Mouse (Mus musculus) urinary bladder, adult 18-20 months (tissue): ENCODE data around the gene Ugt1a7c.
"Not testable (repeated sequence)": the region's sequence is repeated elsewhere in the genome, so short reads cannot be mapped to it uniquely, and the experiment has no call there.

ENCODE experiments used
- DNase-seq, 2 experiments: peaks; one replicate each; pipeline ENCODE4 v3.0.0; 2022; ENCODE audit warnings: low spot score in 2 of 2, mixed read lengths in 2 of 2

Ugt1a7c gene

GRCm38 (mm10) chr1:88094941-88095492, at the start of gene Ugt1a7c:
TSS of gene Ugt1a7c (plus strand) at chr1:88095062.
- peak; percentile 57 to 60 for DNase-seq

DNA sequence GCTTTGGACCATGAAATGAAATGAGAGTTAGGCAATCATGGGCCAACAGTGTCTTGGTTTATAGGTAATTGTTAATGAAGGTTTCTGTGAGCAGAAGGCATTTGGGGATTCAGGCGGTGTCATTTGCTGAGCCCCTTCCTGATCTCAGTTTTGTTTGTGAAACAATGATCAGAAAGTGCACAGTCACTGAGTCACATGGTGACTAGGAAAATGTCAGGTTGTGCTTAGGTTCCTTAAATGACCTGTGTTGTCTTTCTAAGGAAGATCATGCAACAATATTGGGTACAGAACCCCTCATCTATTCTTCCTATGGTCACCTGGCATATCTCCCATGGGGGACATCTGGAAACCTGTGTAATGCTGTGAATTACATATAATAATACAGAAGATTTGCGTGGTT, 47.5 kb upstream of the Ugt1a7c start:
- DNase-seq, result not testable (repeated sequence)

DNA sequence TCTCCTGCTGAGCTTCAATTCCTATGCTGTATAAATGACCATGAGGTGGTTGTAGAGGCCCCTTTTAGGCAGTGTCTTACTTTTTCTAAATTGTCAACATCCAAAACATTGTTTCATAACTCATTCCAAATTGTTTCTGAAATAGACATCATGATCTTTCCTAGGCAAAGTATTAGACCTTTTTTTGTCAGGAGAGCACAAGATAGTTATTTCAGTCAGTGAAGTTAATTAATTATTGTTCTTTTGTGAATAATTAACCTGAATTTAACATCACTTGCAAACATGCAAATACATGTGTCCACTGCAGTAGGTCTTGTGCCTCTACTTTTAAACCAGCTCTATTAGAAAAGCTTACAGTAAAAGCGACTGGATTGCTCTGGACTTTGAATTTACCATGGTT, 39.8 kb upstream of the Ugt1a7c start, which contains the start of gene Ugt1a10:
TSS of gene Ugt1a10 (plus strand) at position 301 of the 400 bp plus-strand sequence.
- no peak for DNase-seq

GRCm38 (mm10) chr1:88066472-88067102, 28.3 kb upstream of the Ugt1a7c start:
- DNase-seq, result not testable (repeated sequence)

DNA sequence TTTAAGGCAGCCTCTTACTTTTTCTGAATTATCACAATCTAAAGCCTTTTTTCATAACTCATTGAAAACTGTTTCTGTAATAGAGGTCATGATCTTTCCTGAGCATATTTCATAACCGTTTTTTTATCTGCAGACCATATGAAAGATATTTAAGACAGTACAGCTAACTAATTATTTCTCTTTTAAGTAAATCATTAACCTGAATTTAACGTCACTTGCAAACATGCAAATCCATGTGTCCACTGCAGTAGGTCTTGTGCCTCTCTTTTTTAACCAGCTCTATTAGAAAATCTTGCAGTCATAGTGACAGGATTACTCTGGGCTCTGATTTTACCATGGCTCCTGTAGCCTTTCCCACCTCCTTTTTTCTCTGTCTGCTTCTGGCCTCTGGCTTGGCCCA, 24.4 kb upstream of the Ugt1a7c start, which contains the start of gene Ugt1a9:
TSS of gene Ugt1a9 (plus strand) at position 306 of the 400 bp plus-strand sequence.
- DNase-seq, result no peak

GRCm38 (mm10) chr1:88070902-88071301, 24.0 kb upstream of the Ugt1a7c start:
- DNase-seq, result no peak

DNA sequence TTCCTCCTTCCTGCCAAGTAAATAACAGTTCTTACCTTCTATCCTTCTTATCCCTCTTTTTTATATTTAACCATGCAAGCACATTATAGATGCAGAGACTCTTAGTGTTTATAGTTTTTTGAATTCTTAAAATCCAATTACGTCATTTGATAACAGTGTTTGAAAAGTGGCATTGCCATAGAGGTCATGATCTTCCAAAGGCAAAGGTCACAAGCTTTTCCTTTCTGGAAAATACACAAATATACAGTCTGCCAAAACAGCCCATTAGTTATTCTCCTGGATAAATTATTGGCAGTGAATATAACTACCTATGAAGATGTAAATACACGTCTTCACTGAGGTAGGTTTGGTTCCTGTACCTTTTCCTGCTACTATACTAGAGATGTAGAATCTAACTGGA, 20.4 kb upstream of the Ugt1a7c start:
- DNase-seq, result no peak

- DNase-seq, result no peak
Observed at GRCm38 (mm10) chr1:88077128-88077527, 17.7 kb upstream of the Ugt1a7c start.

DNA sequence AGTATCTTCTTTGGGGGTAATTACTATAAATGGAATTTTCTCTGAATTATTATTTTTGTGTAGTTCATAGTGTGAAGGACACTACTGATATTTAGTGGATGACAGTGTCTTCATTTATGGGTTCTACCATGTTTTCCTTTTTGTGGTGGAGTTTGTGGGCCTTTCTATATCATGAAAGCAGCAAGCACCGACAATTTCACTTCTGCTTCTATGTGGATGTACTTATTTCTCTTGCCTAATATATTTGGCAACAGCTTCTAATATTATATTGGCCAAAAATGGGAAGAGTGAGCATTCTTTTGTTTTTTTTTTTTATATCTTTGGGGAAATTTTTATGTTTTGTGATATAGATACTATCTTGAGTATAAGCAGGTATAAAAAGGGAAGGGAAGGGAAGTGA, 13.2 kb upstream of the Ugt1a7c start:
- no peak for DNase-seq

- no peak for DNase-seq
Observed at GRCm38 (mm10) chr1:88086125-88086524, 8.7 kb upstream of the Ugt1a7c start.

GRCm38 (mm10) chr1:88087513-88087912, 7.3 kb upstream of the Ugt1a7c start, which contains the start of gene Ugt1a8:
TSS of gene Ugt1a8 (plus strand) at chr1:88087813.
- no peak for DNase-seq

- no peak for DNase-seq
Observed at GRCm38 (mm10) chr1:88092341-88092740, 2.5 kb upstream of the Ugt1a7c start.

- DNase-seq, result not testable (repeated sequence)
Observed at GRCm38 (mm10) chr1:88094270-88094676, 589 bp upstream of the Ugt1a7c start.

GRCm38 (mm10) chr1:88098546-88098945, 3.7 kb downstream of the Ugt1a7c start:
- DNase-seq, result peak in 1 of 2 experiments; percentile 45

DNA sequence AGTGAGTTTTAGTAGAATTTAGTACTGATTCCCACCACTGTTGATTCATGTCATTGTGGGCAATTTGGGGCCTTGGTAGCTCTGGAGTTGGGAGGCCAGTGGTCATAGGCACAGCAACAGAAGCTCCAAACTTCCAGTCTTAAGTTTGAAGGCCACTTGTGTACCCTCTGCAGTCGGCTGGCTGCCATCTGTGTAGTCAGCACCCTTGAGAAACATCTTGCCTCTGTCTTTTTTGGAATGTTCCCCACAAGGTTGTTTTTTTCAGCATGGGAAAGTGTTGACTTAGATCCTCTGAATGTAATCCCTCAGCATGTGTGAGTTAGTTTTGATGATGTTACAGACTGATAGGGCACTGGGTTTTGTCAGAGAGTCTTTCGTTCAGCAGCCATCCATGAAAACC, 4.8 kb downstream of the Ugt1a7c start:
- not testable (repeated sequence) for DNase-seq

DNA sequence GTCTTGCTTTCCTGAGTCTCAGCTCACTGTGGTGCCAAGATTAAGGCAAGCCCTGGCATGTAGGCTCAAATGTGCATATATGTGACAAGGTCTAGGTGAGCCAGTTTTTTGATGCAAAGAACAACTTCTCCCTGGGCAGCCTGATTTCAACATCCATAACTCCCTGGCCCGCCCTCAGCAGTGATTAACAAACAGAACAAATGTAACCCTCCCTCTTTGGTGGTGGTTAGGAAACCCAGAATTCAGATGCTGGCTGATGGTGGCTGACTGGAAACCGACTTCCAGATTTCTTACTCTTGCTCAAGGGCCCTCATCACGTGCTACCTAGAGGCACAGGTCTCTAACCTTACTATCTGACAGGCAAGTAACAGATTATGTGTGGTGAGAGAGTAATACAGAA, 8.2 kb downstream of the Ugt1a7c start, which contains the start of gene Ugt1a6b:
TSS of gene Ugt1a6b (plus strand) at position 234 of the 400 bp plus-strand sequence.
- peak in 1 of 2 experiments; percentile 62 for DNase-seq

DNA sequence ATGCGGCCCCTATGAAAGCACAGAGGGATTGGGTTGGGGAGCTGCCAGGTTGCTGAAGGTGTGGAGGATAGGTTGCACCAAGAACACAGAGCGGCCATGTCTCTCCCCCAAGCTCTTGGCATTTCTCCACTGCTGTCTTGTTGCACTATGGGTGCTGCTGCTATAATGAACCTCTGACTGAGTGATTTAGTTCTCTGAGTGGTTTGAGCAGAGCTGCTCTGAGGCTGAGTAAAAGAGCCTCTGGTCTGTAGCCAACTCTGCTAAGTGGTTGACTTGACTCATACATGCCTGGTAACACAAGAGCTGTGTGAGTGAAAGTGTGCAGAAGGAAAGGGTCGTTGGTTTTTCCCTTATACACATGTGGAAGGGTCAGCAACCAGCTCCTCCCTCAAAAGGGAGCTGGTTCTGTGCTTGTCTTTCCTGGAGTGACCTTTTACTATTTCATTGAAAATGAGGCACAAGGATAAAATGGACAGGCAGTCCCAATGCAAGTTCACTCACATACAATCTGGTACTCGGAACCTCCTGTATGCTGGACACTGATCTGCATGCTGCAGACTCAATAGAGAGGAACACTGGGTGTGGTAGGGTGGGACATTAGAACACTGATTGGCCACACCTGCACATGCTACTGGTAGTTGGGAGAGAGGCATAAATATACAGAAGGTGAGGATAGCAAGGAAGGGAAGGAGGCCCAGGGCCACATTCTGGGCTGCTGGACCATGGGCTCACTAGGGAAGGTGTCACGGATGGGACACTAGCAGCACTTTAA, 9.0 kb downstream of the Ugt1a7c start:
- DNase-seq, result not testable (repeated sequence)

- no peak for DNase-seq
Observed at GRCm38 (mm10) chr1:88104667-88105430, 10.0 kb downstream of the Ugt1a7c start.

GRCm38 (mm10) chr1:88105656-88106055, 10.8 kb downstream of the Ugt1a7c start:
- DNase-seq, result no peak

DNA sequence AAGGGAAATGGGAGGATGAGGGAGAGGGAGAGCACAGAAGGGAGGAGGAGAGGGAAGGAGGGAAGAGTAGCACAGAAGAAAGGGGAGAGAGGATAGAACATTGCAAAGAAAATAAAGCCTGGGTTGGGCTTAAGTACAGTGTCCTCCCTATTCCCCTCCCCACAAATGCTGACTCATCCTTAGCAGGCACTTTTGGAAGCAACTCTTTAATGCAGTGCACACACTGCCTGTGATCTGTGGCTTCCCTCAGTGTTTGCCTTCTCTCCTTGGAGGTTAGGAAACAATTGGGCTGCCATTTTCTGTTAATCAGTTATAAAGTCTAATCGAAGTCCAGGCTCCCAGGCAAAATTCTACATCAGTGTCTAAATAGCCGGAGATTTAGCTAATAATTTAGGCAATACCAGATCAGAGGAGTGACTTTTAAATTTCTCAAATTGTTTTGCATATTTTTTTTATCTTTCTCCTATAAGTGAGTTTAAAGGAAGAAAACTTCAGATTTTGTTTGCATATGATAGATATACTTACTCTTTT, 14.2 kb downstream of the Ugt1a7c start:
- not testable (repeated sequence) for DNase-seq

- not testable (repeated sequence) for DNase-seq
Observed at GRCm38 (mm10) chr1:88109604-88110003, 14.7 kb downstream of the Ugt1a7c start.
